Mouse (Mus musculus) CH12.LX (cell line): ENCODE data around the gene BC049715.

Experiments
- BHLHE40 ChIP-seq: IDR thresholded peaks from 2 replicates; pipeline ENCODE4 v1.6.1; 2011; ENCODE audit warnings: mild to moderate bottlenecking, low read depth, low read length, improper control_type of control experiment
- CTCF ChIP-seq, 2 experiments: IDR thresholded peaks in 1 of 2; conservative IDR thresholded peaks in 1 of 2; 2 replicates each; pipeline ENCODE4 v1.5.1; 2011 to 2012; ENCODE audit warnings: low read depth in 2 of 2, low read length in 2 of 2, improper control_type of control experiment in 1 of 2, inconsistent platforms in 1 of 2, mild to moderate bottlenecking in 1 of 2, moderate library complexity in 1 of 2
- ELF1 ChIP-seq: IDR thresholded peaks from 2 replicates; pipeline ENCODE4 v1.6.1; 2014; ENCODE audit warnings: low read depth, mild to moderate bottlenecking, inconsistent platforms, low read length, improper control_type of control experiment
- IRF4 ChIP-seq: IDR thresholded peaks from 2 replicates; pipeline ENCODE4 v1.6.1; 2014; ENCODE audit warnings: low read depth, mild to moderate bottlenecking, inconsistent platforms, low read length, improper control_type of control experiment
- KAT2A ChIP-seq: IDR thresholded peaks from 2 replicates; pipeline ENCODE4 v1.6.1; 2012; ENCODE audit warnings: low read length, improper control_type of control experiment, inconsistent platforms; ENCODE audit not compliant: insufficient replicate concordance
- NRF1 ChIP-seq: IDR thresholded peaks from 2 replicates; pipeline ENCODE4 v1.6.1; 2014; ENCODE audit warnings: low read depth, mild to moderate bottlenecking, inconsistent platforms, low read length, improper control_type of control experiment, moderate library complexity
- POLR2A ChIP-seq: IDR thresholded peaks from 2 replicates; pipeline ENCODE4 v1.6.1; 2011; ENCODE audit warnings: low read depth, mild to moderate bottlenecking, improper control_type of control experiment, low read length
- TCF12 ChIP-seq: IDR thresholded peaks from 2 replicates; pipeline ENCODE4 v1.6.1; 2014; ENCODE audit warnings: low read depth, mild to moderate bottlenecking, inconsistent platforms, low read length, improper control_type of control experiment
- UBTF ChIP-seq: IDR thresholded peaks from 2 replicates; pipeline ENCODE4 v1.6.1; 2012; ENCODE audit warnings: low read depth, mild to moderate bottlenecking, inconsistent platforms, low read length, improper control_type of control experiment, moderate library complexity
- ZKSCAN1 ChIP-seq: IDR thresholded peaks from 2 replicates; pipeline ENCODE4 v1.6.1; 2012; ENCODE audit warnings: low read depth, inconsistent platforms, low read length, improper control_type of control experiment, borderline replicate concordance
- ZMIZ1 ChIP-seq: IDR thresholded peaks from 2 replicates; pipeline ENCODE4 v1.6.1; 2012; ENCODE audit warnings: low read depth, mild to moderate bottlenecking, inconsistent platforms, low read length, improper control_type of control experiment

DNA sequence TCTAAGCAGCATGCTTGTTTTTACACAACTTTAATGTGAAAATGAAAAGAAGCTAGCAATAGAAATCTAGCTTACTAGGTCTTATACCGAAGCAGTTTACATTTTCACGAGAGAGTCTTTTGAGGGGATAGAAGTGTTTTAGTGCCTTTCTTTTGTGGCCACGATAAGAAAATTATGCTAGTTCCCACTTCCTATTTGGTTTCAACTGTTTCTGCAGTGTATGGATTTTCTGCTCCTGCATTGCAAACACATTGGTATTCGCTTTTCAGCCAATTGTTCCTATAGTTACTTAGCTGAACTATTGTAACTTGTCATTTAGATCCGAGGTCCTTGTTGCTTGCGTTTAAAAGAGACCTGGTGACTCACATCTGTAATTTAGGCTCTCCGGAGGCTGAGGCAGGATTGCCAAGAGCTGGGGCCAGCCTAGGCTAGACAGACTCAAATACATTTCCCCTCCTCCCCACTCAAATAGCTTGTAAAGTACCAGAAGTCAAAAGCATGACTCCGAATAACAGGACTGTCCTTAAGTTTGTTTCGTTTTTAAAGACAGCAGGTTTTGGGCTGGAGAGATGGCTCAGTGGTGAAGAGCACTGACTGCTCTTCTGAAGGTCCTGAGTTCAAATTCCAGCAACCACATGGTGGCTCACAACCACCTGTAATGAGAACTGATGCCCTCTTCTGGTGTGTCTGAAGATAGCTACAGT is 22.6 kb upstream of the BC049715 start:
- TF ChIP-seq UBTF (no peak), CTCF (conservative IDR thresholded peaks at IDR 0.05 in 1 of 2, IDR thresholded peaks at IDR 0.05 in 1 of 2; ENCODE audit: low read depth in 2 of 2, low read length in 2 of 2) (peak in 1 of 2 experiments; percentile 28; a peak in 1 of 4 replicates), POLR2A (no peak), TCF12 (no peak), KAT2A (no peak), ZMIZ1 (no peak), BHLHE40 (no peak), NRF1 (no peak), ZKSCAN1 (no peak), IRF4 (no peak), ELF1 (no peak)
